Mouse (Mus musculus): ENCODE measurements around the gene Nasp.

DNA sequence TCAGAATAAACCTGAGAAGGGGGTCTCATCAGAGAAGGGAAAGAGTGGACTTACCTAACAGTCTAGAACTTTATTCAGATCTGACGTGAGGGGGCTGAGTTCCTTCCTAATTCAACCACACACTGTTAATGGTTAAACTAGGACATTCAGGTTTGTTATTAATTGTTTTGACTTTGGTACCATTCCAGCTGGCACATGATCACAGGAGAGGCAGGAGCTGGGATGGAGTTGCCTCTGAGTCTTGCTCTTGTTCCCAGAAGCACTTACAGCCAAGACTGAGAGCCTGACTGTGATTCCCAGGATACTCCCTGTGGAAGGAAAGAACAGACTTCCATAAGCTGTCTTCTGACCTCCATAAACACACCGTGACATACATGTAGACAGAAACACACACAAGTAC lies 31.7 kb upstream of the Nasp start:
- no peak for TF ChIP-seq POLR2A (IDR thresholded peaks at IDR 0.05; ENCODE audit: insufficient read length, low read depth)
- TF ChIP-seq USF1 (IDR thresholded peaks at IDR 0.05; ENCODE audit: low read depth): no peak

Measured in myocyte (in vitro differentiated cells).